Mouse (Mus musculus) left cerebral cortex, adult 18-20 months (tissue): ENCODE measurements at regions not wholly inside any gene's neighbourhood (a gene's known extent, or its start where the extent isn't known, plus 50 kb on each side); places are given as distances from the start of the nearest gene placed in this dataset.
A peak's percentile ranks its signal among the peaks of the same experiment; 100 is the strongest.
"Not testable (repeated sequence)": the region's sequence is repeated elsewhere in the genome, so short reads cannot be mapped to it uniquely, and the experiment has no call there.

Experiments
- DNase-seq, 2 experiments: peaks; one replicate each; pipeline ENCODE4 v3.0.0; 2021 to 2022; ENCODE audit warnings: low spot score in 2 of 2, mixed read lengths in 1 of 2

DNA sequence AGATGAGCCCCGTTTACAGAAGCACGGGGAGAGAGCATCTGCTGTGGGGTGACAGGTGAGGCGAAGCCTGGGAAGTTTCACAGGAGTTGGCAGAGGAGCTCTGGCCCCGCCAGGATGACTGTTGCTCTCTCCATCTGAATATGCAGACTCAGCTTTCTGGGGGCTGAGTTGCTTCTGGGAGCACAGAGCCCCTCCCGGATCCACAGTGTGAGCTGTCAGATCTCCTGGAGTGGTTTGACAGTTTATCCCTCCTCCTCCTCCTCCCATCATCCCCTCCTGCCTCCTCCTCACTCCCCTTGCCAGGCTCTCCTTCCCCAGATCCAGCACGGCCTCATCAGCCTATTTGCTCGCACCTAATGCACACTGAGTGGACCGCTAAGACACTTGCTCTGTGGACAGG lies 181.9 kb upstream of the Rpl38 start:
- DNase-seq: no peak

DNA sequence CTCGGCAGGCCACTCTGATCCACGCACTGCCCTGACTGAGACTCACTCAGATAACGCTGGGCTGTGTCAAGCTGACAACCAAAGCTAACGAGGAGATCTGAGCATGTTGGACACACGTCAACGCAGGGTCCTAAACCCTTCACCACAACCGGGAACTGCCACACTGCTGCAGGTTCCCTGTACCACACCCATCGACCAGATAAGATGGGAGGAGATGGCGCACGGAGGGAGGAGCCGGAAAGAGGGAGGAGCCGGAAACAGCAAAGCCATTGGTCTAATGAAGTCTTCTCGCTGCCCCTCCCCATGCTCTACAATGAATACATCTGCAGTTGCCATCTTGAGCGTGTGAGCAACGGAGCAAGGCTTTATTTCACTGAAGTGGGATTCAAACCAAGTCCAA lies 182.9 kb upstream of the Rpl38 start:
- no peak for DNase-seq

DNA sequence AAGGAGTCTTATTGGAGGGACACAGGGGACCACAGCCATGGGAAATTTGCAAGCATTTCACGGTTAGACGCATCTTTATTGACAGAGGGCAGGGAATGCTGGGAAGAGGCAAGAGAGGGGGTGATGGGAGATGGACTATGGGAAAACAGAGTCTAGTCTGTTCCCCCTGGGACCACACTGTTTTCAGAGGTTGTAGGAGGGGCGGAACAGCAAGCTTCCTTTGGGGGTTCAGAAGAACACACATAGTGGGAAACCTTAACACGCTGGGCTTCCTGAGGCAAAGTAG lies 183.7 kb upstream of the Rpl38 start:
- no peak for DNase-seq

DNA sequence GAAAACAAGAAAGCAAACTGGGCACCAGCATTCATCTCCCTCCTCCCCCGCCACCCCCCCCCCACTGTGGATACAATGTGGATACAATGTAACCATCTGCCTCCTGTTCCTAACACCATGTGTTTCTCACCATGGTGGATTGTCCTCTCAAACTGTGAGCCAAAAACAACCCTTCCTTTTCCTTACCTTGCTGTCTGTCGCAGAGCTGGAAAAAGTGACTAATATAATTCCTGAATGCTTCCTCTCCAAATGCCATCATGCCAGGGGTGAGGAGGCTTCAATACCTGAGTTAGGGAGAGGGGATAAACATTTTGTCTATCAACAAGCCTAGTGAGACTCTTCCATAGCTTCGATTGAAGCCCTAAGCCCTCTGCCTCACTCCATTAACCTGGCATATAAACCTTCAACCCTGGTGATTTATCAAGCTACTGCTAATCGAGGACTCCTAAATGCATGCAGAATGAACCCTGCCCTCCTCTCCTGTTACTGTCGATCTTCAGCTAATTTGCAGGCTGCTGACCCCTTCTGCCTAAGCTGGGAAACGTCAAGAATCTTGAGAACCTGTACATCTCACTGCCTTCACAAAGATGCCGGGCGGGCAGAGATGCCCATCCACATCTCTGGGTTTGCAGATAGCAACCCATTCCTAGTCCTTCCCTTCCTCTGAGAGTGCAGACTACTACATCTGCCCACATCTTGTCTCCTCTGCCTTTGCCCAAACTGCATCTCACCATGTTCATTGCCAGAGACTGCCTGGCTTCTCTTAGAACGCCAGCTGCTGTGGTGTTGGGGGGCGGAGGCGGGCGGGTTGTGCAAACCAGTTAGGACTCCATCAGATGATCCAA lies 184.3 kb upstream of the Rpl38 start:
- DNase-seq: peak; percentile 61 to 68

DNA sequence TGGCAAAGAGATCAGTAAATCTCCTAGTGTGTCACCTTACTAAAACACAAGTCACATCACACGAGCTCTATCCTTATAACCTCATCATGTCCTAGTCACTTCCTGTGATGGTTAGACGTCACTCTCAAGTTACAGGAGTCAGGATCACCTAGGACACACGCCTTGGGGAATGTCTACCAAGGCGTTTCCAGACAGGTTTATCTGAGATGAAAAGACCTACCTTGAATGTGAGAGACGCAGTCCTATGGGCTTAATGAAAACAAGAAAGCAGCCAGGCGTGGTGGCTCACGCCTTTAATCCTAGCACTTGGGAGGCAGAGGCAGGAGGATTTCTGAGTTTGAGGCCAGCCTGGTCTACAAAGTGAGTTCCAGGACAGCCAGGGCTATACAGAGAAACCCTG lies 185.0 kb upstream of the Rpl38 start:
- DNase-seq: not testable (repeated sequence)

DNA sequence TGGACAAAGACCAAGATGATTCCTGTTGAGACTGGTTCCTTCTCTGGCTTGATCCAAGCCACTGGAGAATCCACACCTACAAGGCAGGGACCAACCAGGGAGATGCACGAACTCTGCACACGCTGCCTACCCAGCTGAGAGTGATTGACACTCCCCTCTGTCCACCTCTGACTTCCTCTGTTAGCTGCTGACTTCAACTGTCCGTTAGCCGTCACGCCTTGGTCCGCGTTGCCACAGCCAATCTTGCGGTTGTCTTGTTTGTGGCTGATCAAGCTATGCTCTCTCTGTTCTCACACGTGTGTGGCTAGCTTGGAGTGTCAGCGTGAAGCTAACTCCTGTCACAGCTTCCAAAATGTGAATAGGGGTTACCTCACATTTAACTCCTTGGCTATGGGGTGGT lies 186.3 kb upstream of the Rpl38 start:
- DNase-seq: no peak

DNA sequence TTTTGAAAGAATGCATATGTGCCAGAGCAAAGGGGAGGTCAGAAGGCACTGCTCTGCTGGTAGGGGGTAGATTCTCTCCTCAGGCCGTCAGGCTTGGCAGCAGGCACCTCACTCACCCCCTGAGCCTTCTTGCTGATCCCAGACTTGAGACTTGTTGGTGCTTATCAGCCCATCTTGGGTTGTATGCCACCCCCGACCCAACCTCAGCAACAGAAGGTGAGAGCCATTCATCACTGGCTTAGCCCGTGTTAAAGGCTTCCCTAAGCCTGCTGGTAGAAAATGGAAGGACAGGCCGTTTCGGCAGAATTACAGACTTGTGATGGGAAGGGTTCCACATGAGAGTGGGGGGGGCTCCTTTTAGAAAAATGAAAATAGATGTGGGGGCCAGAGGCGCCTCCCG lies 187.3 kb upstream of the Rpl38 start:
- no peak for DNase-seq

DNA sequence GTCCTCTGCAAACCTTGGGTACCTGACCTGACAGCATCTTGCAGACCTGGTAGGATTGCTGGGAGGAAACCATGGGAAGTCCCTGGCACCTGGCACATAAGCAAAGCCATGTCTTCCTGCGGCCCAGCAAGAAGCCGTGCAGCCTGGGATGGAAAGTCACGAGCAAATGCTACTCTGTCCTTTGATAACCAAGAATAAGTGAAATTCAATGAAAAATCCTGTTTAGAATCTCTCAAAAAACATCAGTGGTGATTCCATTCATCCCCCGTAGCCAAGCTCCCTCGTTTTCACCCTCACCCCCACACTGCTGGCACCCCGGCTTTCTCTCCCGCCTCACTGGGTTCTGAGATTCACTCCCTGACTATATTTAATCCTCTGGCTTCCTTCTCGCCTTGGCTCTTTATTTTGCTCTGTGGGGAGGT lies 188.2 kb upstream of the Rpl38 start:
- DNase-seq: peak; percentile 59 to 68

DNA sequence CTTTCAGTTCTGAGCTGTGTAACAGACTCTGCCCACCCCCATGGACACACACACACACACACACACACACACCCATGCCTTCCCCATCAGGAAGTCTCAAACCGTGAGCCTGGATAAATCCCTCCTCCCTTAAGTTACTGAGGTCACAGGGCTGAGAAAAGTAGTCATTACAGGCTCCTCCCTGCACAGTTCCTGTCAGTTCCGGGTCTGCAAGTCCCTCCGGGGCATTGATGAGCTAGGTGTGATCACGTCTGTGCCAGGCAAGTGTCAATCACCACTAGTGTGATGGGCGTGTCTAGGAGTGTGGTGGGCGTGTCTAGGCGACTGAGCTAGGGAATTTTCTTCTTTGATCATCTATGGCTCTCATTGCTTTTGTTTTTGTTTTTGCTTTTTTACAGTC lies 189.6 kb upstream of the Rpl38 start:
- DNase-seq: no peak

DNA sequence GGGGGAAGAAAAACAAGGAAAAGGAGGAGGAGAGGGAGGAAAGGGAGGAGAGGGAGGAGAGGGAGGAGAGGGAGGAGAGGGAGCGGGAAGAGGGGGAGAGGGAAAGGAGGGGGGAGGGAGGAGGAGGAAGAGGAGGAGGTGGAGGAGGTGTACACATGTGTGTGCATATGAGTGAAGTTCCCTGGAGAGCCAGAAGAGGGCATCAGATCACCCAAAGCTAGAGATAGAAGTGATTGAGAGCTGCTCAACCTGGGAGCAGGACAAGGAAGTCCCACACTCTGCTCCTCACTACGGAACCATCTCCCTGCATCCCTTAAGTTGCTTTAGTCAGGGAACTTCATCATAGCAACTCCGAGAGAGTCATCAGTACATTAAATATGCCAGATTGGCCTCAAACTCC lies 191.0 kb upstream of the Rpl38 start:
- peak; percentile 22 to 25 for DNase-seq

DNA sequence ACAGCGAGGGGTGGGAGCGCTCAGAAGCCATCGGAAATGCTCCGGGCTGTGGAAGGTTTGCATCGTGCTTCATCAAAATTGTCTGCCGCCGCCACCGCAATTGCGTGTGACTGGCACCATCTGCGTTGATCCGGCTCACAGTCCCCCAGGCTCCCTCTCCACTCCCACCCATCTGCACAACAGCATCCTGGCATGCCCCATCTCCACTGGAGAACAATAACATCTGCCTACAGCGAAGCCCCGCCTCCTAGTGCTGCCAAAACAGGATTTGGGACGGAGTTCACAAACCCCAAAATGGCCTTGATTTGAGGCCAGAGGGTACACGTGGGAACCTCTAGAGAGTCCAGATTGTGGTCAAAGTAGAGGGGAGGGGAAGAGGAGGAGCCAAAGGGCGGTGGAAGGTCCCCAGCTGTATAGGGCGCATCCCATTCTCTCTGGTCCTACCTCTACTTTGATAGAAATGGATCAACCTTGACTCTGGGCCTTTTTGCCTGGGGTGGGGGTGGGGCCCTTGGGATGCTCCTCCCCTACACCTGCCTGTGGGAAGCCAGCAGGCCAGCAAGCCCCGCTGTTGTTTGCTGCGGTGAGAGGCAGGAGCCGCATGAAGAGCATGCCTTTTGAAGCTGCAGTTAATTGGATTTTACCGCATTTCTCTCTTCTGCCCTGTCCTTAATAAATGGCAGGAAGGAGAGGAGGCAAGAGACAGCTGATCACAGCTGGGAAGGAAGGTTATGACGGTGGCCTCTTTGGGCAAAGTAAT lies 195.6 kb upstream of the Rpl38 start:
- peak in 1 of 2 experiments; percentile 19 for DNase-seq

DNA sequence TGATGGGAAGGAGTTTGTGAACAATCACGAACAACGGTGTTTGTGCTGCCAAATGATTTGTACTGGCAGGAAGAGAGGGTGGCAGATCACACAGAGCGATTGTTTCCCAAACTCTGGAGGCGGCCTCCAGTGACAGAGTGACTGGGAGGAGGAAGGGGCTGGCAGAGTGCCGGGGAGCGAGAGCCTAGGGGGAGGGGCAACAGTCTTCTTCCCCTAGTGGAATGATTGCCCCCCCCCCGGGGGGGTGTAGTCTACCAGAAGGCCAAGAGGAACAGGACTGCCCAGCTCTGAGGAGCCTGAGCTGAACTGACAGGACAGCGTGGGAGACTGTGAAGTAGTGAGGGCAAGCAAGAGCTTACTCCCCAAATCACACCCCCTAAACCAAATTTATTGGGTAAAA lies 199.9 kb upstream of the Rpl38 start:
- DNase-seq: peak; percentile 56 to 68

DNA sequence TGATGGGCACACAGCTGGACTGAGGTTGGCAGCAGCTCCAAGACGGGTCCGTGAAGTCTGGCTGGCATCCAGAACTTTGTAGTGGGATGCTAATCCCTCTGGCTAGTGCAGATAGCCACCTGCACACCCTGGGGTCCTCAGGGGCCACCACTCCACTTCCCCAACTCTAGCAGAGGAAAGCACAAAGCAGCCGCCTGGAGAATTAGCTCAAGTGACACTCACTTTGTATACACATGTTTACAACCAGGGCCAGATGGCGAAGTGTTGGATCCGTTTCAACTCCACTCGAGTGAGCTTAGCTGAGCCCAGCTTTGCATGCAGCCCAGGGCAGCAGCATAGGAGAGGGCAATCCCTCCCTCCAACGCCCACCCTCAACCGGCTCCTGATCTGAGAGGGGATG lies 200.5 kb upstream of the Rpl38 start:
- peak; percentile 52 to 57 for DNase-seq

DNA sequence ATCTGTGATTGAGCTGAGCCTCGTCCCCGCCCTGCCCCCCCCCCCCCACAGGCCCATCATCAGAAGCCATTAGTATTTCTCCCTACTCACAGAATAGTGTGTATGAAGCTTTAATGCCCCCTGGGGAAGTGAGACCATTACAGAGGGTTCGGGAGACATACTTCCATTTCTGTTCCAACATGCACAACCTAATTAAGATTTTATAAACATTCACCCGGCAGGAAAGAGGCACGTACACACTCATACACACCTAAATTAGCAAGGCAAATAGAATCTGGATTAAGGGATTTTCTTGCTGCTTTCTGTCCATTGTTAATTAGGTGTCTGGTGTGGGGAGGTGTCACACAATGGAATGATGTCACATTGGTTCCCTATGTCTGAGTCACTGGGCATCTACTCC lies 202.8 kb upstream of the Rpl38 start:
- no peak for DNase-seq

DNA sequence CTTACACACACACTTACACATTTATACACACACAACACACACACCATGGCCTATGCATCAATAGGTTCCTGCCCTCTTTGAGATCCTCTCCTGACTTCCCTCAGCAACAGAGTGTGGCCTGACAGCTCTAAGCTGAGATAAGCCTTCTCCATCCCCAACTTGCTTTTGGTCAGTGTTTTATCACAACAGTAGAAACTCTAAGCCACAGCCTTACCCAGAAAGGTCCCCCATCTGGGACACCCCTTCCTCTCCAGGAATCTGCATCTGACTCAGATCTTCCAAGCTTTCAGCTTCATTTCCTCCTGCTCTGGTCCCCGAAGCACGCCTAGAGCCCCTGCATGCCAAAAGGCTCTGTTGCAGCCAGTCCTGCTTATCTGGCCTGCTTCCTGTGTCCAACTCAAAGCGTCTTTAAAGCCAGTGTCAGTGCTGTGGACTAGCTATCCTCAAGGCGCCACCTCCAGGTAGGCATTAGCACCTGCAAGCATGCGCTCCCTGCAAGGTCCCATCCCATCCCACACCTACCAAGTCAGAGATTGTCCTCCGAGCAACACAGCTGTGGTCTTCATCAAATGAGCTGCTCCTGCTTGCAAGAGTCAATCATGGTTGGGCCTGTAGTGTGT lies 205.5 kb upstream of the Rpl38 start:
- DNase-seq: peak in 1 of 2 experiments; percentile 56

DNA sequence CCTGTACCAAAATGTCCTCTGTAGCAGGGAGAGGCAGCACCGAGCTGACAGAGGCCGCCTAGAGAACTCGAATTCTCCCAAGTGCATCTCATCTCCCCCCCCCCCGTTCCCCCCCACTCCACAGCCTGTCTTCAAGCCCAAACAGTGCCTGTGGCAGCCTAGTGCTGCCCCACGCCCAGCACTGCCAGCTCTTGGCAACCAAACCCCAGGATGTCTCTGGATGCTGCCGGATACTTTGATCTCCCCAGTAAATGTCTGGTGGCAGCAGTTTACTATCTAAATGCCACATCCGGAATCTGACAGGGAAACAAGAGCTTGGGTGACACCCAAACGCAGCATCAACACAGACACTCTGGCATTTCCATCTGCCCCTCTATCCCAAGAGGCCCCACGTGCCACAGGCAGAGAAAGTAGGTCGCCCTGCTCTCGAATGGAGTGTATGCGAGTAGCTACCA lies 213.4 kb upstream of the Rpl38 start:
- no peak for DNase-seq

DNA sequence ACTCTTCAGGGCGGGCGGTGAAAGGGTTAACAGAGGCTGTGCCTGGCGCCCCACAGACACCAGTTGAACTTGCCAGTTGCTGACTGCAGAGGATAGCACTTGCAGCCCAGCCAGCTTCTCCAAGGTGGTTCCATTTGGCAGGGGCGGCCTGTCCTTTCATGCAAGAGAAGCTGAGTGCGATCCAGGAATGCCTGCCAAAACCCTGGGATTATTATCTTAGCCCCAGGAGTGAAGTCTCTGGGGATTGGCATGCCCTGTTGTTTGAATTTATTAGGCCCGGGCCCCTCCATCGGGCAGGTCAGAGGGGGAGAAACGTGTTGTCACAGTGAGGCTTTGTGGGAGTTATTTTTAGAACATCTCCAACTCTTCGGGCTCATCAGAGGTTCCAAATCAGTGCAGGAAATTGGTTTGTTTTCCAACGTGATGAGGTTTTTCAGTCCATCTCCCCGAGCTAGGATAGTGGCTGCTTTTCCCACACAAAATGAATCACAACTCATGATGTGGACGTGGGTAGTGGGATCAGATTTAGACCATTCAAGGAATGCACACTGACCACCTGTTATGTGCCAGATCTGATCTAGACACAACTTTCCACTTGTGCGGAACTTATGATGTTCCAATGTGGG lies 219.4 kb upstream of the Rpl38 start:
- DNase-seq: peak; percentile 63 to 66

DNA sequence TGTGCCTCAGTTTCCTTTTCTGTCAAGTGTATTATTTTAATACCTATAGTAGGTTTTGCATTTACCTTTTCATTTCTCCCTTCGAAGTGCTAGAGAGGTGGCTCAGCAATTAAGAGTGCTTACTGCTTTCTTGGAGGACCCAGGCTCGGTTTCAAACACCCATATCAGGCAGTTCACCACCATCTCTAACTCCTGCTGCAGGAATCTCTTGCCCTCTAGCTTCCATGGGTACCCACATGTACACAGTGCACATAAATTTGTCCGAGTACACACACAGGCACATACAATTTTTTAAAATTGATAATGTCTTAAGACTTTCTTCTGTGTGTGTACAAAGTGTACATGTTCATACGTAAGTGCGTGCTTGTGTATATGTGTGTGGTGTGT lies 220.9 kb upstream of the Rpl38 start:
- DNase-seq: no peak

DNA sequence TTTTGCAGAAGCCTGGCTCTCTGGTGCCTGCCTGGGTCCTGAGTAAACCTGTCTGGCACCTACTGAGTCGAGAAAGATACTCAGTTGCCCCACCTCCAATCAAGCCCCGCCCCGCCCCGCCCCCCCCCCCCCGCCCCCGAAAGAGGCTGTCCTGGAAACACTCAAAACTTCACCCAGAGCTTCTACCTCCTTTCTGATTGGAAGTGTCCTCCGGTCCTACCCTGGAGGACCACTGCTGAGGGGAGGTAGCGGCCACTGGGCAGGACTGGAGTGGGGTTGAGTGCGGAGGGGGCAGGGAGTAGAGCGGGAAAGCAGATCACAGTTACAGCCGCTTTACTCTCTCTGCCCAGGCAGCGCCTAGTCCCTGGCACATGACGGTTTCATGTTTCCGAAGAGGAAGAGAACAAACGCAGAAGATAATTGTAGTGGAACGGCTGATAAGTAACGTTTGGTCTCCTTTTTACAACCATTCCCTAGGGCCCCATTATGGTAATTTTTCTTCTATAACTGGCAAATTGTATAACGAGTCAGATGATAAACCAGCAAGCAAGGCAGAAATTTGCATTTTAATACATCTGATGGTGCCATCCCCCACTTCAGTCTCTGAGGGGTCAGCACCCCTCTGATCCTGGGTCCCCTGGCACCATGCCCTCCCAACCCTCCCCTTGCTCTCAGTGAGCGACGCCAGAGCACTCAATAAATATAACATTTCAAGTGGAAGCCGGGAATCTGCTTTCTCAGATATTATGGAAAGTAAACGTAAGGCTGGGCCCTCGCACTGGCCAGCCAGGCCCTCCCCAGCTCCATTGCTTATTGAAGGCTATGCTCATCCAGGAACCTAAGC lies 221.5 kb upstream of the Rpl38 start:
- no peak for DNase-seq

DNA sequence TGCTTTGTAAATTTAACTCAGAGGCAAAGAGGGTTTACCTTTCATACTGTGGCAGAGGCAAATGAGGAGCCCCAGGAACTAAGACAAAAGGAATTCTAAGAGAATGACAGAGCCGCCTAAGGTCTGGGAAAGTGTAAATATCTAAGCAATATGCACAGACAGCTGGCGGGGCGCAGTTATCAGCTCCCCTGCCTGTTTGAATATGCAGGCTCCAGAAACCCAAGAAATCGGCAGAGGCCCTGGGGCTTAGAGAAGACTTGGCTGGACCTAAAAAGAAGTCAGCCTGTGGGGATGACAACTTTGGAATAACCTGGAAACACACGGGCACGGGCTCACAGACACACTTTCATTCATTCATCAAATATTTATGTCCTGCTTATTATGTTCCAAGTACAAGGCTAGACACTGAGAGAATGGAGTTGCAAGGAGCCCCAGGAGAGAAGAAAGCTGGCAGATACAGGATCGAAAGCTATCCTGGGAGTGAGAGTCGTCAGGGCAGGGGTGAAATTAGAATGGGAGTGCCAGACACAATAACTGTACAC lies 222.2 kb upstream of the Rpl38 start:
- DNase-seq: no peak

DNA sequence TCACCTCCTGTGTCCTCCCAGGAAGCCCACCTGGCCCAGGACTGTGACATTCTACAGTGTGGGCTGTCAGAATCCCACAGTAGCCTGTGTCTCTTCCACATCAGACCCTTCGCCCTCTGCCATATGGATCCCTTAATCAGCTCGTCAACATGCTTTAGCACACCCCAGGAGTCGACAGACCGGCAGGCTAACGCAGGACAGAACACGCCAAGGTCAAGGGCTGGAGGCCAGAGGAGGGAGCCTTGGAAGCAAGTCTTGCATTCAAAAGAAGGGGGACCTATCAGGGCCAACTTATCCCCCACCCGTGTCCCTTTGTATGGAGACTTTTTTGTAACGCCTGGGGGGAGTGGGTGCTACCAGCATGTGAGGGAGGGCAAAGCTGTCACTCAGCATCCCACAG lies 224.1 kb upstream of the Rpl38 start:
- no peak for DNase-seq
